Mouse (Mus musculus) heart, embryonic 14.5 days (tissue): ENCODE data around the gene Il9. TPM values are rescaled to one million over a fixed set of nuclear protein-coding genes. Genes with fewer than 3 reads are reported as not detected.

Source experiments
- ATAC-seq: fragments of 200-750 bp; cut with Nextera tagmentation; 2 replicates; pipeline ENCODE4 v1.8.0; 2017; ENCODE audit warnings: low read depth, moderate TSS enrichment; ENCODE audit not compliant: insufficient number of reproducible peaks, insufficient read depth, low FRiP score
- H3K27ac ChIP-seq, 2 experiments: fragments of 200-500 bp in 1 of 2; fragments of 300-500 bp in 1 of 2; sonication (generic) in 1 of 2; replicated peaks in 1 of 2; 2 replicates each; pipeline ENCODE4 v1.5.1; 2012 to 2014; ENCODE audit warnings: low read depth in 2 of 2, low read length in 2 of 2, control low read depth in 1 of 2, mild to moderate bottlenecking in 1 of 2, mixed read lengths in 1 of 2; ENCODE audit not compliant: control insufficient read depth in 1 of 2, insufficient read depth in 1 of 2
- H3K27me3 ChIP-seq: fragments of 300-500 bp; sonication (generic); 2 replicates; pipeline ENCODE4 v1.6.1; 2014; ENCODE audit warnings: mild to moderate bottlenecking, low read length, control low read depth; ENCODE audit not compliant: control insufficient read depth, insufficient read depth
- H3K36me3 ChIP-seq: fragments of 300-500 bp; sonication (generic); 2 replicates; pipeline ENCODE4 v1.6.1; 2014; ENCODE audit warnings: mild to moderate bottlenecking, control low read depth, low read length, mixed read lengths; ENCODE audit not compliant: control insufficient read depth, insufficient read depth
- H3K4me1 ChIP-seq, 2 experiments: fragments of 200-500 bp in 1 of 2; fragments of 300-500 bp in 1 of 2; sonication (generic) in 1 of 2; 2 replicates each; pipeline ENCODE4 v1.6.1; 2012 to 2014; ENCODE audit warnings: low read length in 2 of 2, control low read depth in 1 of 2, mixed read lengths in 1 of 2; ENCODE audit not compliant: control insufficient read depth in 2 of 2, insufficient read depth in 2 of 2
- H3K4me2 ChIP-seq: fragments of 300-500 bp; sonication (generic); 2 replicates; pipeline ENCODE4 v1.6.1; 2014; ENCODE audit warnings: mild to moderate bottlenecking, low read length
- H3K4me3 ChIP-seq, 2 experiments: fragments of 200-500 bp in 1 of 2; fragments of 300-500 bp in 1 of 2; sonication (generic) in 1 of 2; 2 replicates each; pipeline ENCODE4 v1.5.1; 2012 to 2014; ENCODE audit warnings: low read length in 2 of 2, mild to moderate bottlenecking in 2 of 2, control low read depth in 1 of 2, low read depth in 1 of 2, moderate library complexity in 1 of 2; ENCODE audit not compliant: control insufficient read depth in 1 of 2, insufficient read depth in 1 of 2
- H3K9ac ChIP-seq: fragments of 300-500 bp; sonication (generic); 2 replicates; pipeline ENCODE4 v1.6.1; 2014; ENCODE audit warnings: mild to moderate bottlenecking, low read length
- H3K9me3 ChIP-seq: fragments of 300-500 bp; sonication (generic); 2 replicates; pipeline ENCODE4 v1.6.1; 2016; ENCODE audit warnings: low read length, control low read depth; ENCODE audit not compliant: control insufficient read depth
- WGBS: fragments of 180-500 bp; shearing (Covaris S2); extraction: QIAGEN DNeasy Blood & Tissue Kit; methylation state at CpG from one replicate; pipeline ENCODE4 v1.1.7; 2014; 5-methylcytosine and 5-hydroxymethylcytosine counted together
- polyA plus RNA-seq: library from polyadenylated mRNA; unstranded; fragments of >200 nt; fragmentation: Nextera tagmentation; extraction: Ambion mirVana; gene quantifications from 2 replicates; pipeline ENCODE4 v1.2.1, GENCODE M21; 2014

The Il9 gene
- polyA plus RNA-seq, 1 experiment from 2014 or later: not detected

DNA sequence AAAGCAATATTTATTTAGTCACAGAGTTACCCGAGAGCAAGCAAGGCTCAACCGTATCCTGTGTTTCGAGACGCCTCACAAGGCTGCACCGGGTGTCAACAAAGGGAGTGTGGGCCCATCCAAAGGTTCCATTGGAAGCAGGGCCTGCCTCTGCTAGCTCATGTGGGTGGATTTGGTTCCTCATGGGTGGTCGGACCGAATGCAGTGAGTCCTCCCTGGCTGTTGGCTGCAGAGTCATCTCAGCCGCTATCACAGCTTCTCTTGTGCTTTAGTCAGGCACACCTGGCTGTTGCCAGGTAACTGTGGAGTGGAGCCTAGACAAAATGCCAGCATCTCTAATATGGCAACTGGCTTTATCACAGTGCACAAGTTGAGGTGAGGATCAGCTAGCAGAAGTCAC lies 18.6 kb upstream of the Il9 start:
- H3K36me3 ChIP-seq: no peaks in the 10 kb centered on the region
- H3K4me2 ChIP-seq: no peak overlapping the region
- ATAC-seq: no peak
- peaks cover 2% of the 10 kb centered on the region; the same call in 1 of the 2 replicates for H3K9me3 ChIP-seq
- H3K27me3 ChIP-seq: 0 out of 2 replicates have a peak, but pooled peaks cover 4% of the 10 kb centered on the region
- 86% methylated on average over 8 of the region's 8 CpGs for WGBS
- H3K27ac ChIP-seq: no peak overlapping the region
- H3K4me1 ChIP-seq: no peaks in the 10 kb centered on the region
- H3K4me3 ChIP-seq: no peak overlapping the region
- H3K9ac ChIP-seq: no peak overlapping the region

DNA sequence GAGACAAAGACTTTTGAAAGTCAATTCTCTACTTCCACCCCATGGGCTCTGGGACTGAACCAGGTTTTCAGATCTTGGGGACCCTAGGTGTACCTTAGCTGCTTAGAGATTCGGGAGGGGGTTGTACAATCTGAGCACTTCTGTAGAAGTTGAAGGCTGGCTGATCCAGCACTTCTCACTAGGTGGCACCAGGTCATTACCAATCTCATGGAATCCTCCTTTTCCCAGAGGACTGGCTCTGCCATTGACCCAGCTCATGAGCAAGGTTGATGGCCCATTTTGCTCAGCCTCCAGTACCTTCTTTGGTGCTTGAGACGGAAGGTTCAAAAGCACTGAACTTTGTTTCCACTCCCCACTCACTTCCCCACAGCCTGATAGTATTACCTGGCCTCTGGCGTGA lies 18.1 kb upstream of the Il9 start:
- no peaks in the 10 kb centered on the region for H3K4me1 ChIP-seq
- no peaks in the 10 kb centered on the region for H3K36me3 ChIP-seq
- WGBS: 63% methylated on average over 3 of the region's 3 CpGs
- H3K4me2 ChIP-seq: no peak overlapping the region
- no peak for ATAC-seq
- H3K4me3 ChIP-seq: no peak overlapping the region
- H3K9me3 ChIP-seq: peaks cover 2% of the 10 kb centered on the region; the same call in 1 of the 2 replicates
- 0 out of 2 replicates have a peak, but pooled peaks cover 4% of the 10 kb centered on the region for H3K27me3 ChIP-seq
- no peak overlapping the region for H3K9ac ChIP-seq
- no peak overlapping the region for H3K27ac ChIP-seq

DNA sequence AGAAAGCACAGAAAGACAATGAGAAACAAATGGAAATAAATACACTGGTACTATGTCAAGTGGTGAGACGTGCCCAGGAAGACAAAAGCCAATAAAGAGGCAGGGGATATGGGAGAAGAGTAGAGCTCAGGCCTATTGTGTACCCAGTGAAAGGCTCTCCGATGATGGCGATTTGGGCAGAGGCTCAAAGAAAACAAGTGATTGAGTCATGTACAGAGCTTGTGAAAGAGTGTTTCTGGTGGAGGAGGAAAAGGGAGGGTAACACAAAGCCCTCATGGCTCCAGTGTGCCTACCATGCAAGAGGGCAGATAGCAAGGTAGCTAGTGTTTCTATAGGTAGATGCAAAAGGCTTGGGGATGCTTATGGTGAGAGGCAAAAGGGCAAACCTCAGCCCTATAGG lies 12.4 kb upstream of the Il9 start:
- H3K27ac ChIP-seq: no peak overlapping the region
- no peaks in the 10 kb centered on the region; a peak in 1 of 4 replicates for H3K4me1 ChIP-seq
- H3K9me3 ChIP-seq: peaks cover 5% of the 10 kb centered on the region
- no peak overlapping the region for H3K4me3 ChIP-seq
- H3K27me3 ChIP-seq: no peaks in the 10 kb centered on the region
- 63% methylated on average over 3 of the region's 3 CpGs for WGBS
- H3K9ac ChIP-seq: no peak overlapping the region
- H3K4me2 ChIP-seq: no peak overlapping the region
- ATAC-seq: no peak
- H3K36me3 ChIP-seq: no peaks in the 10 kb centered on the region

DNA sequence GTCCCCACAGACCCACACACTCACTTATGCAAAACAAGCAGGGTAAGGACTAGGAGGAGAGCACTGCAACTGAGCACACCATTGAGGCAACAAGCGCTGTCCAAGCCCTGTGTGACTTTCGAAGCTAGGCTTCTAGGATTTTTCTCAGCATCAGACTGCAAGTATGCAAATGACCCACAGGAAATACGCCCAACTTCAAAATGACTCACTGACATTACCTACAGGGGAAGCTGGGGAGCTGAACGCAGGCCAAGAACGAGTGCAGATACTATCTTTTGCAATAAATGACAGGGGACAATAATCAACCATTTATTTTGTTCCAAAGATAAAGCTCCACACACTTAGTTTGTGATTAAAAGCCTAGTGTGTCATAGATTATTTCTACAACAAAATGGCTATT lies 6.0 kb upstream of the Il9 start:
- Histone ChIP-seq H3K27ac (no peak overlapping the region), H3K9me3 (peaks cover 3% of the 10 kb centered on the region; the same call in 1 of the 2 replicates), H3K9ac (no peak overlapping the region), H3K36me3 (no peaks in the 10 kb centered on the region), H3K4me2 (no peak overlapping the region), H3K4me3 (no peak overlapping the region), H3K4me1 (no peaks in the 10 kb centered on the region), H3K27me3 (no peaks in the 10 kb centered on the region)
- no peak for ATAC-seq
- 55% methylated on average over 5 of the region's 5 CpGs for WGBS

DNA sequence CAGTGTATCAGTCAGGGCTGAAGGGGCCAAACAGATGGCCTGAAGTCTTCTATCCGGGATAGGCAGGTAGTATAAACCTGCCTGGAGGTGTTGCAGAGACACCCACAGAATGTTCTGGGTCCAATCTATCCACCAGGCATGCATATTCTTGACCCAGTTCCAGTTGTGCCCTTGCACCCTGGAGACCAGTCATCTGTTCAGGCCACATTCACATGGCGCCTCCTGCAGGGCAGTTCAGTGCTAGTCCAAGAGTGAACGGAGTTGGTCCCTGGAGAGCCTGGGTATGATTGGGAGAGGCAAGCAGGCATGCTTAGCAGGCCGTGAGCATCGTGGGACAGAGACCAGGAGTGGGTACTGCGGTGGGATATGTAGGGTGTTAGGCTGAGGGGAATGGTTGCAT lies 4.0 kb downstream of the Il9 start:
- no peaks in the 10 kb centered on the region for H3K36me3 ChIP-seq
- H3K4me1 ChIP-seq: peaks cover 0 to 3% of the 10 kb centered on the region in 2 experiments; a peak in 2 of 4 replicates
- H3K9ac ChIP-seq: no peak overlapping the region
- H3K27ac ChIP-seq: no peak overlapping the region
- WGBS: 79% methylated on average over 6 of the region's 6 CpGs
- peaks cover 6% of the 10 kb centered on the region; the same call in 1 of the 2 replicates for H3K27me3 ChIP-seq
- no peak overlapping the region for H3K4me3 ChIP-seq
- no peak for ATAC-seq
- H3K9me3 ChIP-seq: no peaks in the 10 kb centered on the region
- no peak overlapping the region for H3K4me2 ChIP-seq

DNA sequence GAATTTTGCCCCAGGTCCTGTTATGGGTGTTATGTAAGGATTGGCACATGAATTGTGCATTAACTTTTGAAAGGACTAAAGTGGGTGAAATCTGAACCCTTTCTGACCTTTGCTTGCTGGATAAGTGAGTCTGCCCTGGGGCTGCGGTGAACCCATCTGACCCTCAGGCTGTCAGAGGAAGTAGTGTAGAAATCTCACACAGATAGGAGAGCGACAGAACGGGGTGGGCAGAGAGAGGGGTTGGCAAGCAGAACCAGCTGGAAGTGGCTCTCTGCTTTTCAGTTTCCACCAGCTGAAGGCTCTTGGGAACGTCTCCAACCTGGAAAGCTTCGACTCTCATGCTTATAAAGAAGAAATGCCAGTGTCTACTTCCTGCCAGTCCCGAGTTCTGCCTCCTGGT lies 4.8 kb downstream of the Il9 start:
- no peaks in the 10 kb centered on the region for H3K9me3 ChIP-seq
- WGBS: 21% methylated on average over 6 of the region's 6 CpGs
- peaks cover 0 to 3% of the 10 kb centered on the region in 2 experiments; a peak in 2 of 4 replicates for H3K4me1 ChIP-seq
- H3K27ac ChIP-seq: no peak overlapping the region
- no peak for ATAC-seq
- H3K27me3 ChIP-seq: peaks cover 3% of the 10 kb centered on the region; the same call in 1 of the 2 replicates
- H3K36me3 ChIP-seq: no peaks in the 10 kb centered on the region
- H3K4me2 ChIP-seq: no peak overlapping the region
- no peak overlapping the region for H3K4me3 ChIP-seq
- no peak overlapping the region for H3K9ac ChIP-seq

DNA sequence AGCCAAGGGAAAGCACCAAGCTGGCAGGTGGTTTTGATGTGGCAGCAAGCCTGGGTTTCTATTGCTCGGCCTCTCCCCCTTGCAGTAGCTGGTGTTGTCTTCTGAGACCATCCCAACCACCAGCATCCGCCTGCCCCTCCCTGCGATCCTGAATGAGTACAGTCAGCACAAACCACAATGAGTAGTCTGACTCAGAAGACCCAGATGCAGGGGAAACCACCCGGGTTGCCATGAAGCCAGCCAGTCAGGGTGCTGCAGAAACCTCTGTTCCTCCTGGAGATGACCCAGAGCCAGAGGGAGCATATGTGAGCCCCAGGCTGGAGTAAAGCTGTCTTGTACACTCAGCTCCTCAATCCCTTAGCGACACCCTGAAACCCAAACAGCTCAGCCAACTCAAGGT lies 5.3 kb downstream of the Il9 start:
- H3K36me3 ChIP-seq: no peaks in the 10 kb centered on the region
- no peaks in the 10 kb centered on the region for H3K9me3 ChIP-seq
- ATAC-seq: no peak
- WGBS: 74% methylated on average over 5 of the region's 5 CpGs
- no peak overlapping the region for H3K9ac ChIP-seq
- H3K4me2 ChIP-seq: no peak overlapping the region
- no peak overlapping the region for H3K27ac ChIP-seq
- H3K27me3 ChIP-seq: no peaks in the 10 kb centered on the region; the same call in 1 of the 2 replicates
- H3K4me1 ChIP-seq: peaks cover 0 to 3% of the 10 kb centered on the region in 2 experiments; a peak in 2 of 4 replicates
- H3K4me3 ChIP-seq: no peak overlapping the region

DNA sequence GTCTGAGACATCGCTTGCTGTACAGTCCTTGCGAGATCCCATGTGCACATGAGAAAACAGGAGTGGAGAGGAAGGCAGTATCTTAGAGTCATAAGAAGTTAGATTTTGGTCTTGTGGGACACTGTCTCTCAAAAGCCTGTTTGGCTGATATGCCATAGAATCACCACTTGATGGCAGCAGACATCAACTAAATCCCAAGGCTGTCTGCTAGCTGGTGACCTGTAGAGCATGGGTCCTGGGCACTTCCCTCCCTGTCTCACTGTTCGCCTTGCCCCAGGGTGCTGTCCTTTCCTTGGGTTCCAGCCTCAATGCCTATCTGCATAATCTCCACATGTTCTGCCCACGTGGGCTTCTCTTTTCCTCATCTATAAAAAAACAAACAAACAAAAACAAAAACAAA lies 6.7 kb downstream of the Il9 start:
- Histone ChIP-seq H3K4me1 (peaks cover 0 to 3% of the 10 kb centered on the region in 2 experiments; a peak in 2 of 4 replicates), H3K36me3 (no peaks in the 10 kb centered on the region), H3K9me3 (no peaks in the 10 kb centered on the region), H3K4me3 (no peak overlapping the region), H3K4me2 (no peak overlapping the region), H3K27me3 (no peaks in the 10 kb centered on the region; the same call in 1 of the 2 replicates), H3K9ac (no peak overlapping the region), H3K27ac (no peak overlapping the region)
- 17% methylated on average over 4 of the region's 4 CpGs for WGBS
- no peak for ATAC-seq
